Mouse (Mus musculus) CH12.LX (cell line): ENCODE data around the gene Atp9a. TPM values are rescaled to one million over a fixed set of nuclear protein-coding genes. Genes with fewer than 3 reads are reported as not detected.

Source experiments
- DNase-seq: peaks from one replicate; pipeline ENCODE4 v3.0.0-alpha.2; 2013; ENCODE audit errors: extremely low read depth
- H3K27ac ChIP-seq: 2 replicates; pipeline ENCODE4 v1.5.1; 2012; ENCODE audit warnings: low read depth, mild to moderate bottlenecking, control low read depth, moderate library complexity; ENCODE audit not compliant: insufficient read depth
- H3K27me3 ChIP-seq: replicated peaks from 2 replicates; pipeline ENCODE3; 2012; ENCODE audit warnings: inconsistent platforms
- H3K36me3 ChIP-seq, 2 experiments: replicated peaks in 1 of 2; 2 replicates each; pipeline versions ENCODE3 to v1.6.1; 2012; ENCODE audit warnings: inconsistent platforms in 1 of 2, low read length in 1 of 2, mild to moderate bottlenecking in 1 of 2, mixed read lengths in 1 of 2, moderate library complexity in 1 of 2; ENCODE audit not compliant: control insufficient read depth in 1 of 2, insufficient read depth in 1 of 2
- H3K4me1 ChIP-seq, 2 experiments: 2 replicates each; pipeline ENCODE4 v1.6.1; 2012; ENCODE audit warnings: inconsistent platforms in 1 of 2, moderate library complexity in 1 of 2; ENCODE audit not compliant: insufficient read depth in 2 of 2, control insufficient read depth in 1 of 2
- H3K4me2 ChIP-seq: 2 replicates; pipeline ENCODE4 v1.6.1; 2012; ENCODE audit warnings: low read depth, mild to moderate bottlenecking, control low read depth; ENCODE audit not compliant: poor library complexity, insufficient read depth, severe bottlenecking
- H3K4me3 ChIP-seq, 3 experiments: fragments of 150-350 bp in 1 of 3; sonication (generic) in 1 of 3; replicated peaks in 1 of 3; 2 replicates each; pipeline versions ENCODE3 to v1.5.1; 2011 to 2012; ENCODE audit warnings: low read depth in 2 of 3, low read length in 2 of 3, mild to moderate bottlenecking in 2 of 3, moderate library complexity in 2 of 3, control low read depth in 1 of 3, improper control_type of control experiment in 1 of 3, inconsistent platforms in 1 of 3, mixed read lengths in 1 of 3; ENCODE audit not compliant: poor library complexity in 1 of 3
- H3K79me2 ChIP-seq: replicated peaks from 2 replicates; pipeline ENCODE4 v1.6.1; 2012; ENCODE audit warnings: mild to moderate bottlenecking, moderate library complexity; ENCODE audit not compliant: control insufficient read depth, poor library complexity, insufficient read depth, severe bottlenecking; ENCODE audit errors: extremely low read depth
- H3K9ac ChIP-seq: 2 replicates; pipeline ENCODE4 v1.6.1; 2012; ENCODE audit warnings: low read depth, mild to moderate bottlenecking, control low read depth, moderate library complexity; ENCODE audit not compliant: insufficient read depth
- H3K9me3 ChIP-seq: replicated peaks from 2 replicates; pipeline ENCODE3; 2012; ENCODE audit warnings: low read length, inconsistent platforms, mixed read lengths
- BHLHE40 ChIP-seq: IDR thresholded peaks from 2 replicates; pipeline ENCODE4 v1.6.1; 2011; ENCODE audit warnings: mild to moderate bottlenecking, low read depth, low read length, improper control_type of control experiment
- E2F4 ChIP-seq: IDR thresholded peaks from 2 replicates; pipeline ENCODE4 v1.6.1; 2011; ENCODE audit warnings: low read depth, low read length, improper control_type of control experiment; ENCODE audit not compliant: insufficient replicate concordance
- ELF1 ChIP-seq: IDR thresholded peaks from 2 replicates; pipeline ENCODE4 v1.6.1; 2014; ENCODE audit warnings: low read depth, mild to moderate bottlenecking, inconsistent platforms, low read length, improper control_type of control experiment
- ETS1 ChIP-seq: conservative IDR thresholded peaks from 2 replicates; pipeline ENCODE4 v1.6.1; 2012; ENCODE audit warnings: low read depth, mild to moderate bottlenecking, inconsistent platforms, low read length, improper control_type of control experiment, moderate library complexity
- IRF4 ChIP-seq: IDR thresholded peaks from 2 replicates; pipeline ENCODE4 v1.6.1; 2014; ENCODE audit warnings: low read depth, mild to moderate bottlenecking, inconsistent platforms, low read length, improper control_type of control experiment
- KAT2A ChIP-seq: IDR thresholded peaks from 2 replicates; pipeline ENCODE4 v1.6.1; 2012; ENCODE audit warnings: low read length, improper control_type of control experiment, inconsistent platforms; ENCODE audit not compliant: insufficient replicate concordance
- MAX ChIP-seq: IDR thresholded peaks from 2 replicates; pipeline ENCODE4 v1.6.1; 2011; ENCODE audit warnings: low read length, improper control_type of control experiment
- NELFE ChIP-seq: IDR thresholded peaks from 2 replicates; pipeline ENCODE4 v1.6.1; 2011; ENCODE audit warnings: low read depth, low read length, improper control_type of control experiment
- PAX5 ChIP-seq: IDR thresholded peaks from 2 replicates; pipeline ENCODE4 v1.6.1; 2012; ENCODE audit warnings: low read length, inconsistent platforms, mixed read lengths
- POLR2AphosphoS2 ChIP-seq: IDR thresholded peaks from 2 replicates; pipeline ENCODE4 v1.6.1; 2011; ENCODE audit warnings: low read depth, low read length, improper control_type of control experiment
- SIN3A ChIP-seq: IDR thresholded peaks from 2 replicates; pipeline ENCODE4 v1.6.1; 2012; ENCODE audit warnings: low read length, improper control_type of control experiment, inconsistent platforms
- SMC3 ChIP-seq: IDR thresholded peaks from 2 replicates; pipeline ENCODE4 v1.6.1; 2011; ENCODE audit warnings: low read depth, low read length, improper control_type of control experiment
- TBP ChIP-seq: conservative IDR thresholded peaks from 2 replicates; pipeline ENCODE4 v1.6.1; 2011; ENCODE audit warnings: low read depth, low read length, improper control_type of control experiment
- UBTF ChIP-seq: IDR thresholded peaks from 2 replicates; pipeline ENCODE4 v1.6.1; 2012; ENCODE audit warnings: low read depth, mild to moderate bottlenecking, inconsistent platforms, low read length, improper control_type of control experiment, moderate library complexity
- ZC3H11A ChIP-seq: IDR thresholded peaks from 2 replicates; pipeline ENCODE4 v1.6.1; 2012; ENCODE audit warnings: low read depth, mild to moderate bottlenecking, inconsistent platforms, low read length, improper control_type of control experiment
- ZMIZ1 ChIP-seq: IDR thresholded peaks from 2 replicates; pipeline ENCODE4 v1.6.1; 2012; ENCODE audit warnings: low read depth, mild to moderate bottlenecking, inconsistent platforms, low read length, improper control_type of control experiment
- dilution Hi-C: fragments of 300-500 bp; cut with MboI; formaldehyde crosslinking; loops from 2 replicates; pipeline ENCODE4 v1.14.3; 2020; ENCODE audit warnings: low sequenced_read_pairs; ENCODE audit not compliant: extremely low pct_unique_long_range_greater_than_20kb, extremely low pct_ligation_motif_present
- in situ Hi-C: fragments of 300-500 bp; cut with MboI; formaldehyde crosslinking; loops from 3 replicates; pipeline ENCODE4 v1.14.3; 2019; ENCODE audit warnings: low sequenced_read_pairs, low pct_ligation_motif_present, low pct_unique_long_range_greater_than_20kb, mixed read lengths
- polyA plus RNA-seq: library from polyadenylated mRNA; unstranded; fragments of >175 nt; gene quantifications from 2 replicates; pipeline ENCODE4 v1.2.1, GENCODE M21; 2012; ENCODE audit warnings: low read depth; ENCODE audit not compliant: insufficient read length
- total RNA-seq, 2 experiments: library from RNA; depleted of rRNA; stranded (reverse); fragments of 300-350 nt in 1 of 2; fragments of >200 nt in 1 of 2; gene quantifications; 2 replicates each; pipeline ENCODE4 v1.2.3; 2012 to 2014

The Atp9a gene
- total and polyA plus RNA-seq, 3 experiments: 18.9 to 43.7 (median 40.1) TPM

DNA sequence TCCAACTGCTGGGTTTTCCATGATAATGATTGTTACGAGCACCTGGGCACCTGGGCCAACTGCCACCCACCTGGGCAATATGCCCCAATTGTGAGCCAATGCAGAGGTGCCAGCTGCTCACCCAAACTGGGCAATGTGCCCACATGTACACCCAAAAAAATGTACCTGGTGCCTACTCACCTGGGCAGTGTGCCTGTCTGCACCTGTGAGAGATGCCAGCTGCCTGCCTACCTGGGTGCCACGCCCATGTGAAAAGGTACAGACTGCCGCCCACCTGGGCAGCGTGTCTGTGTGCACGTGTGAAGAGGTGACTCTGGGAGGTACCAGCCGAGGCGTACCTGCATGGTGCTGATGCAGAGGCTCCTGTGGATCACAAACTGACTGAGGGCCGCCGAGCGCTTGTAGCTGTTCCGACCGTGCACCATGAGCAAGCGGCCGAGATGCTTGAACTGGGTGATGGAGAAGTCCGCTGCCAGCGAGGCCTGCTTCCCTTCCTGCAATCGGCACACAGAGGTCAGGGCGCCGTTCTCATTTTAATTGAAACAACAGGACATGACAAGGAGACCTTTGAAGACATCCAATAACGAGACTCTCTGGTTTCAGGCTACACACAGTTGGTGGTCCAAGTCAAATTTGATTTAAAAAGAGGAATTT is 98.6 kb downstream of the Atp9a start:
- no peak overlapping the region for H3K4me2 ChIP-seq
- H3K27ac ChIP-seq: no peak overlapping the region
- no peak for DNase-seq
- in situ Hi-C loops (no loop called here), dilution Hi-C loops (no loop called here)
- no peak for TF ChIP-seq POLR2AphosphoS2
- TF ChIP-seq BHLHE40: no peak
- no peak for TF ChIP-seq TBP
- H3K36me3 ChIP-seq: peaks cover 0 to 73% of the 10 kb centered on the region in 2 experiments
- H3K27me3 ChIP-seq: peaks cover 27% of the 10 kb centered on the region
- H3K79me2 ChIP-seq: no peaks in the 10 kb centered on the region
- no peaks in the 10 kb centered on the region for H3K9me3 ChIP-seq
- no peak overlapping the region for H3K9ac ChIP-seq
- H3K4me1 ChIP-seq: no peaks in the 10 kb centered on the region
- no peak overlapping the region for H3K4me3 ChIP-seq

DNA sequence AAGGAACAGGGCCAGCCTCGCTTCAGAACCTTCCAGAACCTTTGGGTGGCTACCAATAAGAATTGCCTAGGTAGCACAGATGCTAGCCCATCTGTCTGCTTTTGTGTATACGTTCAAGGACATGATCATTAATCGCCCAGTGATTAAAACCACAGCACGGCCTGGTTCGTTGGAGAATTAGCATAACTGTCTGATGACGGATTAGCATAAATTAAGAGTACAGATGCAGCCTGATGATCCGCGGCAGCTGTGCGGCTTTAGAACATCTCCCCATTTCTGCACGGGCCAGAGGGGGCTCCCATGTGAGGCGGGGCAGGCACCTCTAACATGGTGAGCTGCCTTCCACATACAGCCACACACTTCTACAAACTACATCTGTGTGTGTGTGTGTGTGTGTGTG is 100.0 kb downstream of the Atp9a start:
- H3K27me3 ChIP-seq: peaks cover 32% of the 10 kb centered on the region

DNA sequence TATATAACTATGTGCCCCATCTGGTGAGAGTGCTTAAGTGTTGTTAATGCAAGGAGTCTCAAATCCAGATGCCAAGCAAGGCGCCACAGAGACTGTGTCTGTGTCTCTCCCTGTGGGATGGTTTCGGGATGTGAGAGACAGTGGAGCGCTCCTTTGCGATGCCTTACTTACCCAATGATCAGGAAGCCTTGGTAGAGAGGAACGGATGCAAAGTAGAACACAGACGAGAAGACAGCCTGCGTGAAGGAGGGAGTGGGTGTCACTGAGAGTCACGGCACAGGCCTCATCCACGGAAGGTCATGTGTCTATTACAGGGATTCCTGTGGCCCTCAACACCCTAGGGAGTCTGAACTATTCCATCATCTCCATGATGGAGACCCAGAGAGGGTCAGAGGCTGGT is 101.7 kb downstream of the Atp9a start:
- Histone ChIP-seq H3K9ac (no peak overlapping the region), H3K4me1 (no peaks in the 10 kb centered on the region), H3K27me3 (peaks cover 49% of the 10 kb centered on the region), H3K36me3 (peaks cover 0 to 79% of the 10 kb centered on the region in 2 experiments), H3K4me3 (no peak overlapping the region)
- no peak for DNase-seq
- in situ Hi-C loops: no loop called here
- TF ChIP-seq SMC3 (no peak), ZC3H11A (no peak)
- TF ChIP-seq, all 38 proteins: peak for 0
- Histone ChIP-seq H3K9me3 (no peaks in the 10 kb centered on the region), H3K79me2 (no peaks in the 10 kb centered on the region), H3K4me2 (no peak overlapping the region), H3K27ac (no peak overlapping the region)
- dilution Hi-C loops: no loop called here

More for the DNA sequence above, 100.0 kb downstream of the Atp9a start:
- H3K27ac ChIP-seq: no peak overlapping the region
- H3K4me3 ChIP-seq: no peak overlapping the region
- peaks cover 0 to 72% of the 10 kb centered on the region in 2 experiments for H3K36me3 ChIP-seq
- H3K4me1 ChIP-seq: no peaks in the 10 kb centered on the region
- no peak for DNase-seq
- H3K4me2 ChIP-seq: no peak overlapping the region
- no peaks in the 10 kb centered on the region for H3K79me2 ChIP-seq
- TF ChIP-seq NELFE (no peak), ELF1 (no peak), MAX (no peak), IRF4 (no peak), E2F4 (no peak), ETS1 (no peak), PAX5 (no peak), UBTF (no peak), SMC3 (no peak), ZMIZ1 (no peak), KAT2A (no peak), SIN3A (no peak), ZC3H11A (no peak)
- H3K9ac ChIP-seq: no peak overlapping the region
- no peaks in the 10 kb centered on the region for H3K9me3 ChIP-seq
- in situ Hi-C loops (no loop called here), dilution Hi-C loops (no loop called here)
